In genomic region chr2:91115578-91115970, GRCm38 (mm10) we compare ENCODE assay signal across 8 mouse cellular contexts. TPM values are rescaled to one million over a fixed set of nuclear protein-coding genes. Genes with fewer than 3 reads are reported as not detected.
DNase-seq lines count a peak whose midpoint lies in the region; ATAC-seq and TF ChIP-seq lines count a peak whose summit lies in the region.
"Had no signal": no experiment of that assay in that cellular context is flagged by ENCODE, and none has a peak within 500 bp of the region (broad histone marks: within the 10 kb centered on the region; RNA-seq: fewer than 3 reads in every experiment).

No protein-coding gene starts in this region.

- no peak for DNase-seq in lung, embryonic 14.5 days
- no peak for DNase-seq in lung, postnatal 25 days (ENCODE audit: low spot score)
- DNase-seq in liver, embryonic 13.5 days = no peak
- no peak for DNase-seq in cerebellum, adult 9-10 months

- no peaks in the 10 kb centered on the region for H3K27me3 ChIP-seq in lung, embryonic 14.5 days (ENCODE audit: insufficient read depth, low read length)
- peaks cover 4% of the 10 kb centered on the region; the same call in 1 of the 2 replicates for H3K27me3 ChIP-seq in forebrain, embryonic 15.5 days
- no peaks in the 10 kb centered on the region for H3K27me3 ChIP-seq in liver, embryonic 13.5 days
- no peaks in the 10 kb centered on the region for H3K27me3 ChIP-seq in stomach, embryonic 16.5 days (ENCODE audit: control insufficient read depth, insufficient read depth, low read length)

- H3K9me3 ChIP-seq in lung, embryonic 14.5 days (ENCODE audit: low read depth, low read length) = no peaks in the 10 kb centered on the region
- H3K9me3 ChIP-seq in forebrain, embryonic 15.5 days = no peaks in the 10 kb centered on the region
- no peaks in the 10 kb centered on the region for H3K9me3 ChIP-seq in liver, embryonic 13.5 days (replicated peaks)
- no peaks in the 10 kb centered on the region for H3K9me3 ChIP-seq in stomach, embryonic 16.5 days (replicated peaks; ENCODE audit: control insufficient read depth, low read length)

- H3K4me2 ChIP-seq in lung, embryonic 14.5 days = peak overlapping the region; percentile 93
- peak overlapping the region; percentile 55 for H3K4me2 ChIP-seq in forebrain, embryonic 15.5 days (replicated peaks)
- peak overlapping the region; percentile 58 for H3K4me2 ChIP-seq in liver, embryonic 13.5 days
- peak overlapping the region; percentile 76 for H3K4me2 ChIP-seq in stomach, embryonic 16.5 days (ENCODE audit: low read depth, low read length)

- H3K36me3 ChIP-seq in lung, embryonic 14.5 days (ENCODE audit: insufficient read depth) = no peaks in the 10 kb centered on the region
- H3K36me3 ChIP-seq in forebrain, embryonic 15.5 days = no peaks in the 10 kb centered on the region
- no peaks in the 10 kb centered on the region for H3K36me3 ChIP-seq in liver, embryonic 13.5 days
- H3K36me3 ChIP-seq in stomach, embryonic 16.5 days (ENCODE audit: control insufficient read depth, insufficient read depth, low read length) = no peaks in the 10 kb centered on the region

- peak overlapping the region; percentile 63 for H3K9ac ChIP-seq in lung, embryonic 14.5 days
- peak overlapping the region; percentile 16; the same call in 1 of the 2 replicates for H3K9ac ChIP-seq in forebrain, embryonic 15.5 days (replicated peaks)
- peak overlapping the region; percentile 40; the same call in 1 of the 2 replicates for H3K9ac ChIP-seq in liver, embryonic 13.5 days
- H3K9ac ChIP-seq in stomach, embryonic 16.5 days (ENCODE audit: low read length) = peak overlapping the region; percentile 73

- no peaks in the 10 kb centered on the region for H3K4me1 ChIP-seq in lung, embryonic 14.5 days (ENCODE audit: insufficient read depth)
- peaks cover 7% of the 10 kb centered on the region for H3K4me1 ChIP-seq in forebrain, embryonic 15.5 days
- H3K4me1 ChIP-seq in liver, embryonic 13.5 days (replicated peaks) = peaks cover 35% of the 10 kb centered on the region
- no peaks in the 10 kb centered on the region for H3K4me1 ChIP-seq in stomach, embryonic 16.5 days (ENCODE audit: control insufficient read depth, insufficient read depth, low read length)

- ATAC-seq in lung, embryonic 14.5 days (ENCODE audit: insufficient read depth) = peak; percentile 12; the same call in 1 of the 2 replicates
- no peak for ATAC-seq in forebrain, embryonic 15.5 days (replicated peaks)
- no peak for ATAC-seq in liver, embryonic 13.5 days (ENCODE audit: low read depth)
- no peak for ATAC-seq in stomach, embryonic 16.5 days (ENCODE audit: insufficient read depth, low FRiP score)
- ATAC-seq in inflammation-experienced regulatory T-cells, adult 6 months = no peak
- ATAC-seq: activated CD4-positive, CD25-positive, alpha-beta regulatory T cell, adult 4 months had no signal

- no peak overlapping the region for H3K27ac ChIP-seq in lung, embryonic 14.5 days (ENCODE audit: low read depth)
- H3K27ac ChIP-seq in forebrain, embryonic 15.5 days (replicated peaks) = no peak overlapping the region
- H3K27ac ChIP-seq in liver, embryonic 13.5 days = no peak overlapping the region
- H3K27ac ChIP-seq in stomach, embryonic 16.5 days (ENCODE audit: low read length) = no peak overlapping the region

- no peak for TF ChIP-seq CTCF in lung, embryonic 14.5 days (IDR thresholded peaks at IDR 0.05; ENCODE audit: low read depth)

- peak overlapping the region; percentile 47 for H3K4me3 ChIP-seq in lung, embryonic 14.5 days (ENCODE audit: low read depth, low read length)
- peak overlapping the region; percentile 34 for H3K4me3 ChIP-seq in forebrain, embryonic 15.5 days
- H3K4me3 ChIP-seq in liver, embryonic 13.5 days (replicated peaks) = peak overlapping the region; percentile 42
- peak overlapping the region; percentile 44 for H3K4me3 ChIP-seq in stomach, embryonic 16.5 days (replicated peaks; ENCODE audit: low read length)

- 20% methylated on average over 12 of the region's 12 CpGs for WGBS in lung, embryonic 14.5 days
- whole genome bisulfite sequencing in forebrain, embryonic 15.5 days = 32% methylated on average over 12 of the region's 12 CpGs
- 76% methylated on average over 12 of the region's 12 CpGs for WGBS in liver, embryonic 13.5 days (ENCODE audit: insufficient replicate concordance)
- 32% methylated on average over 12 of the region's 12 CpGs for WGBS in stomach, embryonic 16.5 days

RNA-seq across cellular contexts. Expression of gene Mybpc3, which starts 2.4 kb away (rescaled TPM):
- polyA plus RNA-seq in lung, embryonic 14.5 days (2014; fragmentation: Nextera tagmentation; extraction: Ambion mirVana) = 0.47 and 7.7 TPM in 2 replicates
- polyA plus RNA-seq in forebrain, embryonic 15.5 days (2015; fragmentation: Nextera tagmentation; extraction: Ambion mirVana) = 0.14 TPM in 1 of 2 replicates, not detected in the other
- polyA plus RNA-seq in liver, embryonic 13.5 days (2015; fragmentation: Nextera tagmentation; extraction: Ambion mirVana) = 0.14 and 0.95 TPM in 2 replicates
- polyA plus RNA-seq in stomach, embryonic 16.5 days (2015; fragmentation: Nextera tagmentation; extraction: Ambion mirVana) = 0.17 and 0.54 TPM in 2 replicates
- not detected for polyA plus RNA-seq in inflammation-experienced regulatory T-cells, adult 6 months (2017; shearing (Covaris generic))
- polyA plus RNA-seq: activated CD4-positive, CD25-positive, alpha-beta regulatory T cell, adult 4 months had no signal

RNA-seq across cellular contexts. Expression of gene Spi1, which starts 33.4 kb away (rescaled TPM):
- polyA plus RNA-seq in lung, embryonic 14.5 days (2014; fragmentation: Nextera tagmentation; extraction: Ambion mirVana) = 6.2 TPM in 2 replicates
- 2.4 and 3.0 TPM in 2 replicates for polyA plus RNA-seq in forebrain, embryonic 15.5 days (2015; fragmentation: Nextera tagmentation; extraction: Ambion mirVana)
- polyA plus RNA-seq in liver, embryonic 13.5 days (2015; fragmentation: Nextera tagmentation; extraction: Ambion mirVana) = 14.1 and 15.1 TPM in 2 replicates
- polyA plus RNA-seq in stomach, embryonic 16.5 days (2015; fragmentation: Nextera tagmentation; extraction: Ambion mirVana) = 5.1 and 6.7 TPM in 2 replicates
- polyA plus RNA-seq in inflammation-experienced regulatory T-cells, adult 6 months (2017; shearing (Covaris generic)) = under 1 TPM in 1 of 3 experiments, not detected in 2; 0.68 TPM
- polyA plus RNA-seq: activated CD4-positive, CD25-positive, alpha-beta regulatory T cell, adult 4 months had no signal

RNA-seq across cellular contexts. Expression of gene Slc39a13, which starts 45.4 kb away (rescaled TPM):
- 29.0 and 33.3 TPM in 2 replicates for polyA plus RNA-seq in lung, embryonic 14.5 days (2014; fragmentation: Nextera tagmentation; extraction: Ambion mirVana)
- 23.7 and 27.8 TPM in 2 replicates for polyA plus RNA-seq in forebrain, embryonic 15.5 days (2015; fragmentation: Nextera tagmentation; extraction: Ambion mirVana)
- polyA plus RNA-seq in liver, embryonic 13.5 days (2015; fragmentation: Nextera tagmentation; extraction: Ambion mirVana) = 10.6 and 10.9 TPM in 2 replicates
- polyA plus RNA-seq in stomach, embryonic 16.5 days (2015; fragmentation: Nextera tagmentation; extraction: Ambion mirVana) = 43.7 and 51.3 TPM in 2 replicates
- 10 to 100 TPM; 18.5 to 28.5 (median 23.3) TPM for polyA plus RNA-seq in inflammation-experienced regulatory T-cells, adult 6 months (2017; shearing (Covaris generic))

Comparison
In these comparisons a context has a peak if more than half of its experiments do, and no peak if none do; other contexts are left out.
1. H3K9ac ChIP-seq: peak in every context shown above with its lines; median percentile 73 in stomach, embryonic 16.5 days; 63 in lung, embryonic 14.5 days; 40 in liver, embryonic 13.5 days; 16 in forebrain, embryonic 15.5 days.